Mouse (Mus musculus): ENCODE measurements around the gene Nos1ap. TPM values are rescaled to one million over a fixed set of nuclear protein-coding genes. Genes with fewer than 3 reads are reported as not detected.

Nos1ap gene
- polyA plus RNA-seq, 1 experiment: 9.4 TPM

- DNase-seq (ENCODE audit: low read depth, low spot score): peak; percentile 90
- WGBS: 21% methylated on average over 14 of the region's 14 CpGs
Measured at GRCm38 (mm10) chr1:170392771-170393728, 196.6 kb downstream of the Nos1ap start.

GRCm38 (mm10) chr1:170387180-170387912 lies 202.3 kb downstream of the Nos1ap start:
- no peak for DNase-seq (ENCODE audit: low read depth, low spot score)
- WGBS: 72% methylated on average over 12 of the region's 12 CpGs

DNA sequence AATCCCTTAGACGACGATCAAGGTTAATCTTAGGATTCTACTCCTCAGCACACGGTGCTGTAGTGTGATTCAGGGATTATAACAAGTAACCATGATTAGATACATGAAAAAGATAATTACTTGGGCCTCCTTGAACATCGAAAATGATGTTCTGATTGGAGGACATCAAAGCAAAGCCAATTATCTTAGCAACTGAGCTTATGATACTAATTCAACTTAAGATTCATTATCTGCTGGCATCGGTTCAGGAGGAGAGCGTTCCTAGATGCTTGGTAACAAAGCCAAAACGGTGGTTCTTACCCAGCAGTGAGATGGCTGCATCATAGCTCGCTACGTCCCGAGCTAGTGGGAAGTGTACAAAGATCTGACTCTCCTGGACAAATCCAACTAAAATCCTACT lies 204.2 kb downstream of the Nos1ap start:
- WGBS: 91% methylated on average over 10 of the region's 10 CpGs

DNA sequence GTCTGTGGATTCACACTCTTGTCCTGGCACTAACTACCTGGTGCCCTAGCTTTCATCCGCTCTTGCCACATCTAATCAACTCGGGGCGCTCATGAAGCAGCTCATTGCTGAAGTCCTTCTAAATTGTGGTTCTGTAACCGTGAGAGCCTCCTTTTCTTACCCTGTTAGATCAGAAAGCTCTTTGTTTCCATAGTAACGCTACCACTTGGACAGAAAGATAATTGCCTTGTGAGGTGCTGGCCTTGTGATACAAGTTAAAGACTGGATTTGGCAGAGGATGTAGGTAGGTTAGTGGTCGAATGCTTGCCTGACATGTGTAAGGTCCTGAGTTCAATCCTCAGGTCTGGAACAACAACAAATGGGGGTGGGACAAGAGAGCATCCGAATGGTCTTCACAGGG lies 206.1 kb downstream of the Nos1ap start:
- 91% methylated on average over 7 of the region's 7 CpGs for WGBS
- DNase-seq (ENCODE audit: low read depth, low spot score): no peak

More for the DNA sequence above, 204.2 kb downstream of the Nos1ap start:
- DNase-seq (ENCODE audit: low read depth, low spot score): no peak

DNA sequence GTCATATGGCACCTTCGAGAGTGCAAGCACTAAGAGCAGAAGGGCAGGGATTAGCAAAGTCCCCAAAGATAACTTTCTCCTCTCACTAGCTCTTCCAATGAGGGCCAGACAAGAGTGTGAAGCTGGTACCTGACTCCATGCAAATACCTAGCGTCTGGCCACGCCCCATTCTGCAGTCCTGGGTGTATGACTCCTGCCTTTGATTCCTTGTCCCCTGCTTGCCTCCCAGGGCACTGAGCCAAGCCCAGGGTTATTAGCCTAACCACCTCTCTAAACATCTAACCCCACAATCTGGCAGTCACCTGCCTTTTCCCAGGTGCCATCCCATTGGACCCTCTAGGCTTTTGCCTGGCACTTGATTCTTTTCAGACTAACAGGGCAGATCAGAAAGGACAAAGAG lies 208.2 kb downstream of the Nos1ap start:
- DNase-seq (ENCODE audit: low read depth, low spot score): peak; percentile 24
- WGBS: 14% methylated on average over 3 of the region's 3 CpGs

- 81% methylated on average over 2 of the region's 2 CpGs for WGBS
- DNase-seq (ENCODE audit: low read depth, low spot score): no peak
Measured at GRCm38 (mm10) chr1:170380505-170380904, 209.2 kb downstream of the Nos1ap start.

- WGBS: 92% methylated on average over 5 of the region's 5 CpGs
- no peak for DNase-seq (ENCODE audit: low read depth, low spot score)
Measured at GRCm38 (mm10) chr1:170375721-170376120, 213.9 kb downstream of the Nos1ap start.

DNA sequence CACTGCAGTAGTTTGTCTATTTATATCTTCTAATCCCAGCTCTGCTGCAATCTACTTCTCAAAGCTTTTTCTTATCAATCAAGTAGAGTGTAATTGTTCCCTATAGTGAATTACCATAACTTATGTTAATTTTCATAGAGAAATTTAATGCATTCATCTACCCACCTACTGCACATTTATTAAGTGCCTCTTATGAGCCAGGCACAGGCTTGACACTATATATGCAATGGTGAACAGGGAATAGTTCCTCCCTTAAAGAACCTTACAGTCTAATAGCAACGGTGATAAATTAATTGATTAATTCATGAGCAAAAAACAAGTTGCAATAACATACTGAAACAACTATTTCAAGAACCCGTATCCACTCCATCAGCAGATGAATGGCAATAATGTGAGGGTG lies 215.9 kb downstream of the Nos1ap start:
- no peak for DNase-seq (ENCODE audit: low read depth, low spot score)
- WGBS: 98% methylated on average over 2 of the region's 2 CpGs

GRCm38 (mm10) chr1:170371191-170371792 lies 218.4 kb downstream of the Nos1ap start:
- 83% methylated on average over 4 of the region's 4 CpGs for WGBS
- no peak for DNase-seq (ENCODE audit: low read depth, low spot score)

DNA sequence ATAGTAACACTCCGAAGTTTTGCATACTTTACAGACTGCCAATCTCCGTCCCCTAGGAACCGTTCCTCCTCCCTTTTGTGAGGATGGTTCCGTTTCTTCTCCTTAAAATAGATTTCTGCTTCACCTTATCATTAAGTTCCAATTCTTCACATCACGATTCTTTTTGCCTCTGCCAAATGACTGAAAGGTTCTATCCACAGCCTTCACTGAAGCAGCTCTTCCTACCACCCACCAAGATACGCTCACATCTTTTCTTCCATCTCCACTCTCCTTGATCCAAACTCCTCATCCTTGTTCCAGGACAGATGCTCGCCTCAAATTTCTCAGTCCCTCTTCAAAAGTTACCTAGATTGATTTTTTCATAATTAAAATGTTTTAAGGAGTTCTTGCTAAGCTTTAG lies 220.8 kb downstream of the Nos1ap start:
- no peak for DNase-seq (ENCODE audit: low read depth, low spot score)
- WGBS: 89% methylated on average over 7 of the region's 7 CpGs

DNA sequence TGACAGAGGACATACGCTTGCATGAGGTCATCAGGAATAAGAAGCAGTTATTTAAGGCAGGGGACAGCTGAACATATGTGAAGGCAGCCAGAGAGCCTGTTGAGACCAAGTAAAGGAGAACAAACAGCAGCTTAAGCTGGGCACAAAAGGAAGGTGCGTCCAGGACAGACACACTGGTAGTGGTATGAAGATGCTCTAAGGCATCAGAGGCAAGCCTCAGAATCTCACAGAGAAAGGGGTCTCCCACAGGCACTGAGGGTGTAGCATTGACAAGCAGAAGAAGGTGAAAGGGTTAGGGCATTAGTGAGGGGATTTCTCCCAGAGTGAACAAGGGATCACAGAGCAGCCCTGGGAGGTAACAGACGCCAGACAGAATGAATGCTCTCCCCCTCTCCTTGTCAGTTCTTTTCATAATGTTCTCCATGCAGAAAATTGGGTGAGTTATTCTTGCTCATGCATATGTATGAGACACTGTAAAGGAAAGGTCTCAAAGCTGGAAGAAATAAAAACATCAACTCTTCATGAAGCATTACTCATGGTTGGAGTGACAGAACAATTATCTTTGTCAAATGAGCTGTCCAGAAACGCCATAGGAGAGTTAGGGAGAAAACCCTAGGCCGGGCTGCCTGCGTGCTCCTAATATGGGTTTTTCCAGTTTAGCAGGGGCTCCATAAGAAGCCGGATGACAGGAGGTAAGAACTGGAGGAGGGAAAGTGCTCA lies 222.5 kb downstream of the Nos1ap start:
- no peak for DNase-seq (ENCODE audit: low read depth, low spot score)
- 93% methylated on average over 7 of the region's 7 CpGs for WGBS

DNA sequence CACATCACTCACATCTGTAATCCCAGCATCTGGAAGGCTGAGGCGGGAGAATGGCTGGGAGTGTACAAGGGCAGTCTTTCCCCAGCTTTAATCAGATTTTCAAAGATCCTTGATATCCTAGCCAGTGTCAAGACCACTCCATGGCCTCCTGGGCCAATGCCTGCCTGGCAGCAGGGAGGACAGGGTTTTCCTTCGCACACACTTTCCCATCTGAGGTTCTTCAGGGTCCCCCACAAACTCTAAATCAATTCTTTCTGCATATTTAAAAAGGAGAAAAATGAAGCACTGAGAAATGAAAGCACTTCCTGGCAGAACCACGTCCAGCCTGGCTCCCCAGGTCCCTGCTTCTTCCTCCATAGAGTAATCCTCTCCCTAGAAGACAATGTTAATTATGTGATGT lies 225.9 kb downstream of the Nos1ap start:
- no peak for DNase-seq (ENCODE audit: low read depth, low spot score)
- 93% methylated on average over 3 of the region's 3 CpGs for WGBS

DNA sequence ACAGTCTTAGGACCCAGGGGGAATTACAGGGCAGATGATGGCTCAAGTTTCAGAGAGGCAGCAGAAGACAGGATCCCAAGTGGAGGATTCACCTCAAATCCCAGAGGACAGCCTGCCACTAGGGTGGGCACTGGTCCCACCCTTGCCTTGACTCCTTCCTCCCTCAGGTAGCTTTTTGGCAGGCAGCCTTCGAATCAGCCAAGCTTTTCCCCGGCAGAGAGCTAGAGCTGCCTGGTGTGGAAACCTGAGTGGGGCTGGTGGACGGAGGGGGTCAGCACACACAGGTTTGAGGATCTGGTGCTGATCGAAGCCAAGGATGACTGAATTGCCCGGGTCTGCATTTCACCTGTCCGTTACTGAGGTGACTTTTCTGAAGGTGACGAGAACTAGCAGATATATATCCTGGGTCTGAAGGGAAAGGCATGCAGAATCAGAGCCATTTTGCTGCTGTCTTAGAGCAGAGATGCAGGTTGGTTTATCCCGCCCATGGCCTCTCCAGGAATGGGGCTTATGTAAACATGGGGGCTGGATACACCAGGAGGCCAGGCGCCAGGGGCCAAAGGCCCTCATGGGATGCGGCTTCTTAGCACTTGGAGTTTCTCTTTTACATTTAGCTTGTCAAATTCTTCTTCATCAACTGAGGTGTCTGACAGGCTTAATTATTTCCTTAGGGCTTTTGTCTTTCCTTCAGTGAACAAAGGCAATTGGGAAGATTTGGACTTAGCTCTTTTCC lies 229.3 kb downstream of the Nos1ap start:
- DNase-seq (ENCODE audit: low read depth, low spot score): no peak
- 65% methylated on average over 10 of the region's 10 CpGs for WGBS

GRCm38 (mm10) chr1:170353335-170353734 lies 236.3 kb downstream of the Nos1ap start:
- no peak for DNase-seq (ENCODE audit: low read depth, low spot score)
- WGBS: 81% methylated on average over 3 of the region's 3 CpGs

GRCm38 (mm10) chr1:170351080-170351479 lies 238.6 kb downstream of the Nos1ap start:
- no peak for DNase-seq (ENCODE audit: low read depth, low spot score)

DNA sequence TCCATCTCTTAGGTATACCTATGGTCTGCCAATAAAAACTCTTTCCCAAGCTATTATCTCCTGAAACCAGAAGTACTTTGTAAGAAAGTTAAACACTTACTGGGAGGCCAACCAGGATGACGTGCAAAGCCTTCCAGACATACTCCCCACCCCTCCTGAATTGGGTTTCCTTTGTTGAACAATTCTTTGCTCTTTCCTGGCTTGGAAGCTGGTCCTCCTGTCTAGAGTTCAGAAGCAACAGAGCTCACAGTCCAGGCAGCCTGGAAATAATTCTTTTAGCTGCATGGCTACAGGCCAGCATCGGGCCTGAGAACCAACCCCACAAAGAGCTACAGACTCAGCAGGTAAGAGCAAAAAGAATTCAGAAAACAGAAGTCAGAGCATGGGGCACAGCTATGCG lies 243.4 kb downstream of the Nos1ap start:
- DNase-seq (ENCODE audit: low read depth, low spot score): no peak
- 75% methylated on average over 3 of the region's 3 CpGs for WGBS

DNA sequence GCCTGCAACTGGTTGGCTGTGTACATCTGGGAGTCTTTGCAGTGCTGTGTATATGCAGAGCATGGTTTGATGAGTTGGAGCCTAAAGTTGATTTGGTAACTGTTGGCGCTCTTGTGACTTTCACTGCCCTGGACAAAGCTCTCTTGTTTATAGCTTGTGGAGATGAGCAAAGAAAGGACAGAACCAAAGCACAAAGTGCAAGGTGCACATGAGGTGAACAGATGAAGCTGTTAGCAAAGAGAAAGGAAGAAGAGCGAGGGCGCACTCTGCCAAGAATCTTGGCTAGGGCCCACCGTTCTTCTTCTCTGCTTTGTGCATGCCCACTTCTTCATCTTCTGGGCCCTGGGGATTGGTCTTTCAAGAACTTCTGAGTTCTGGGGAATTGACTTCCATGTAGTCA lies 245.8 kb downstream of the Nos1ap start:
- 95% methylated on average over 4 of the region's 4 CpGs for WGBS
- DNase-seq (ENCODE audit: low read depth, low spot score): no peak

- 92% methylated on average over 8 of the region's 8 CpGs for WGBS
Measured at GRCm38 (mm10) chr1:170343081-170343480, 246.6 kb downstream of the Nos1ap start.

GRCm38 (mm10) chr1:170339943-170340342 lies 249.7 kb downstream of the Nos1ap start:
- no peak for DNase-seq (ENCODE audit: low read depth, low spot score)
- WGBS: 90% methylated on average over 3 of the region's 3 CpGs

More at GRCm38 (mm10) chr1:170343081-170343480, 246.6 kb downstream of the Nos1ap start:
- DNase-seq (ENCODE audit: low read depth, low spot score): no peak

Measured in large intestine, adult 2 months (tissue).